Mouse (Mus musculus) intestine, postnatal 0 days (tissue): ENCODE measurements around the gene Gapvd1. TPM values are rescaled to one million over a fixed set of nuclear protein-coding genes. Genes with fewer than 3 reads are reported as not detected.

Source experiments
- ATAC-seq: fragments of 200-750 bp; cut with Nextera tagmentation; 2 replicates; pipeline ENCODE4 v1.8.0; 2017; ENCODE audit warnings: mild to moderate bottlenecking, moderate TSS enrichment, moderate library complexity
- H3K27ac ChIP-seq: fragments of 300-500 bp; sonication (generic); 2 replicates; pipeline ENCODE4 v1.5.1; 2014; ENCODE audit warnings: mild to moderate bottlenecking, low read depth, low read length, moderate library complexity
- H3K27me3 ChIP-seq: fragments of 300-500 bp; sonication (generic); replicated peaks from 2 replicates; pipeline ENCODE4 v1.6.1; 2014; ENCODE audit warnings: low read length, mixed read lengths; ENCODE audit not compliant: control insufficient read depth, insufficient read depth
- H3K36me3 ChIP-seq: fragments of 300-500 bp; sonication (generic); 2 replicates; pipeline ENCODE4 v1.6.1; 2014; ENCODE audit warnings: mild to moderate bottlenecking, moderate library complexity; ENCODE audit not compliant: control insufficient read depth, insufficient read depth
- H3K4me1 ChIP-seq: fragments of 300-500 bp; sonication (generic); replicated peaks from 2 replicates; pipeline ENCODE4 v1.6.1; 2014; ENCODE audit warnings: antibody characterized with exemption, low read length, mixed read lengths; ENCODE audit not compliant: control insufficient read depth, insufficient read depth
- H3K4me2 ChIP-seq: fragments of 300-500 bp; sonication (generic); replicated peaks from 2 replicates; pipeline ENCODE4 v1.6.1; 2014; ENCODE audit warnings: low read depth, mild to moderate bottlenecking, moderate library complexity
- H3K4me3 ChIP-seq: fragments of 300-500 bp; sonication (generic); 2 replicates; pipeline ENCODE4 v1.5.1; 2014; ENCODE audit warnings: low read depth, low read length
- H3K9ac ChIP-seq: fragments of 300-500 bp; sonication (generic); 2 replicates; pipeline ENCODE4 v1.6.1; 2014; ENCODE audit warnings: mild to moderate bottlenecking, low read depth, low read length
- H3K9me3 ChIP-seq: fragments of 300-500 bp; sonication (generic); 2 replicates; pipeline ENCODE4 v1.6.1; 2016; ENCODE audit warnings: mixed run types; ENCODE audit not compliant: control insufficient read depth
- CTCF ChIP-seq: sonication (generic); IDR thresholded peaks from 2 replicates; pipeline ENCODE4 v1.5.1; 2016; ENCODE audit warnings: low read depth, mild to moderate bottlenecking, control low read depth, antibody characterized with exemption, moderate library complexity
- WGBS: fragments of 180-500 bp; shearing (Covaris S2); extraction: QIAGEN DNeasy Blood & Tissue Kit; methylation state at CpG from one replicate; pipeline ENCODE4 v1.1.7; 2014; 5-methylcytosine and 5-hydroxymethylcytosine counted together
- polyA plus RNA-seq: library from polyadenylated mRNA; unstranded; fragments of >200 nt; fragmentation: Nextera tagmentation; extraction: Ambion mirVana; gene quantifications from 2 replicates; pipeline ENCODE4 v1.2.1, GENCODE M21; 2015

The Gapvd1 gene
- polyA plus RNA-seq, 1 experiment from 2014 or later: 31.3 TPM

DNA sequence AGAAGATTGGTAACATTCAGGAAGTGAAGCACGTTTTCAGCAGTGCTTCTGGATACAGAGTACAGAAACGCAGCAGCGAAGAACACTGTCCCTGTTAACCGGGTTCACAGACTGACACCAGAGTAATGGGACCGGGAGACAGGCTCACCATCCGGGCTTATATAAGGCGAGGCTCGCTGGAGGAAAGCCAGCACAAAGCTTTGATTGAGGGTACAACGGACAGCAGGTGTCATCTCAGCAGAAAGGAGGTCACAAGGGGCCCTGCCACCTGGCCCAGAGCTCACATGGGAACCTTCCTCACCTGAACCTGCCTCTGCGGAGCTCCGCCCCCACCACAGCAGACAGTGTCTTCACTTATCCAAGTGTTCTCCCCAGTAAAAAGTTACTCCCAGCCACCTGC is 81.2 kb downstream of the Gapvd1 start:
- Histone ChIP-seq H3K4me1 (no peaks in the 10 kb centered on the region), H3K9me3 (no peaks in the 10 kb centered on the region), H3K27me3 (no peaks in the 10 kb centered on the region), H3K4me3 (no peak overlapping the region), H3K4me2 (no peak overlapping the region), H3K27ac (no peak overlapping the region), H3K9ac (no peak overlapping the region), H3K36me3 (peaks cover 25% of the 10 kb centered on the region)
- no peak for TF ChIP-seq CTCF
- WGBS: 77% methylated on average over 11 of the region's 11 CpGs
- peak; percentile 25 for ATAC-seq

GRCm38 (mm10) chr2:34671385-34672026 is 83.5 kb downstream of the Gapvd1 start:
- Histone ChIP-seq H3K9me3 (no peaks in the 10 kb centered on the region), H3K4me3 (peak overlapping the region; percentile 49), H3K4me1 (0 out of 2 replicates have a peak, but pooled peaks cover 4% of the 10 kb centered on the region), H3K27me3 (no peaks in the 10 kb centered on the region), H3K4me2 (peak overlapping the region; percentile 83), H3K9ac (peak overlapping the region; percentile 50), H3K36me3 (0 out of 2 replicates have a peak, but pooled peaks cover 6% of the 10 kb centered on the region), H3K27ac (no peak overlapping the region)
- TF ChIP-seq CTCF: peak; percentile 77
- WGBS: 24% methylated on average over 31 of the region's 31 CpGs
- ATAC-seq: peak; percentile 47

DNA sequence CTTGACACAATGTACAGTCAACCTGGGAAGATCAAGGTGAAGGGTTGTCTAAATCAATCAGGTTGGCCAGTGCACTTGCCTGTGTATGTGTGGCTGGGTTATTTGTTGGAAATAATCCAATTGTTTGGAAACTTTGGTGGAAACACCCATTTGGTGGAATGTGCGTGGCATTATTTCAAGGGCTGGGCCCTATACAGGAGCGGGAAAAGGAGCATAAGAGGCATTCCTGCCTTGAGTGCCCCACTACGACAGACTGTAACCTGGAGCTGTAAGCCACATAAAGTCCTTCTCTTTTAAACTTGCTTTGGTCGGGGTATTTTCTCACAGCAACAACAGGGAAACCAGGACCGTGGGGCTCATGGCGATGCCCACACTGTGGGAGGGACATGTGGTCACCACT is 84.6 kb downstream of the Gapvd1 start:
- TF ChIP-seq CTCF: no peak

GRCm38 (mm10) chr2:34669203-34669746 is 85.8 kb downstream of the Gapvd1 start:
- H3K9ac ChIP-seq: no peak overlapping the region
- H3K27ac ChIP-seq: no peak overlapping the region
- 0 out of 2 replicates have a peak, but pooled peaks cover 4% of the 10 kb centered on the region for H3K4me1 ChIP-seq
- WGBS: 47% methylated on average over 8 of the region's 8 CpGs
- H3K27me3 ChIP-seq: no peaks in the 10 kb centered on the region
- no peak for TF ChIP-seq CTCF
- no peak for ATAC-seq
- no peaks in the 10 kb centered on the region for H3K36me3 ChIP-seq
- H3K4me3 ChIP-seq: no peak overlapping the region
- H3K9me3 ChIP-seq: no peaks in the 10 kb centered on the region
- no peak overlapping the region for H3K4me2 ChIP-seq

More for the DNA sequence above, 84.6 kb downstream of the Gapvd1 start:
- ATAC-seq: no peak
- 86% methylated on average over 6 of the region's 6 CpGs for WGBS
- Histone ChIP-seq H3K9me3 (no peaks in the 10 kb centered on the region), H3K4me3 (no peak overlapping the region), H3K27ac (no peak overlapping the region), H3K4me1 (0 out of 2 replicates have a peak, but pooled peaks cover 4% of the 10 kb centered on the region), H3K9ac (no peak overlapping the region), H3K36me3 (0 out of 2 replicates have a peak, but pooled peaks cover under 1% of the 10 kb centered on the region), H3K27me3 (no peaks in the 10 kb centered on the region), H3K4me2 (no peak overlapping the region)

DNA sequence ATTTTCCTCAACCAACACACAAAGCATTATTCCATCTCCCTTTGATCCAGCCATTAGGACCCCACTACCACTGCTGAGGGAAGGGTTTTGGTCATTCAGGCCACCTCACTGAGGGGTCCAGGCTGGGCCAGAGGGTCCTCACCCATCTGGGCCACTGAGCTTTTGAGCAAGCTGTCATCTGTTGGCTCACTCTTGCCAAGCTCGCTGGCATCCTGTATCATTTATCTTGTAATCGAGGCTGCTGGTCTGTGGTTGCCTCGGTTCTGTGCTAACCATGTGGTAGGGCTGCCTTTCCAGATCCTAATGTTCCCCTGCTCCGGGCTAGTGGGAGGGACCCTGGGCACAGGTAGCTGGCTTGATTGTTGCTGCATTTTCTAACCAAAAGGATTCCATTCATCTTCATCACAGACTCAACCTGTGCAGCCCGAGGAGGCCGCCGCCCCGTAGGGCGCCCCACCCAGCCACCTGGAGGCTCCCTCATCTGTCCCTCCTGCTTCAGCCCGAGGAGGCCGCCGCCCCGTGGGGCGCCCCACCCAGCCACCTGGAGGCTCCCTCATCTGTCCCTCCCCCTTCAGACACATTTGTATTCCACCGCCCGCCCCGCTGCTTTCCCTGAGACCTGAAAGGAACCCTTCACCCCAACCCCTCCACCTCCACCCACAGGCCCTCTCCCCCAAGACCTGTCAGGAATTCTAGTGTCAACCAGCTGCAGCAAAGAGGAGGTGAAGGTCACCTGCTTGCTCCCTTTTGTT is 86.4 kb downstream of the Gapvd1 start:
- H3K4me3 ChIP-seq: no peak overlapping the region
- TF ChIP-seq CTCF: no peak
- H3K27ac ChIP-seq: no peak overlapping the region; the same call in 1 of the 2 replicates
- no peaks in the 10 kb centered on the region for H3K27me3 ChIP-seq
- H3K9ac ChIP-seq: no peak overlapping the region
- ATAC-seq: 0 out of 2 replicates have a peak, but pooled peaks have one; percentile 48
- H3K4me2 ChIP-seq: peak overlapping the region; percentile 27; the same call in 1 of the 2 replicates
- H3K36me3 ChIP-seq: no peaks in the 10 kb centered on the region
- H3K4me1 ChIP-seq: 0 out of 2 replicates have a peak, but pooled peaks cover 4% of the 10 kb centered on the region
- 26% methylated on average over 17 of the region's 17 CpGs for WGBS
- no peaks in the 10 kb centered on the region for H3K9me3 ChIP-seq

DNA sequence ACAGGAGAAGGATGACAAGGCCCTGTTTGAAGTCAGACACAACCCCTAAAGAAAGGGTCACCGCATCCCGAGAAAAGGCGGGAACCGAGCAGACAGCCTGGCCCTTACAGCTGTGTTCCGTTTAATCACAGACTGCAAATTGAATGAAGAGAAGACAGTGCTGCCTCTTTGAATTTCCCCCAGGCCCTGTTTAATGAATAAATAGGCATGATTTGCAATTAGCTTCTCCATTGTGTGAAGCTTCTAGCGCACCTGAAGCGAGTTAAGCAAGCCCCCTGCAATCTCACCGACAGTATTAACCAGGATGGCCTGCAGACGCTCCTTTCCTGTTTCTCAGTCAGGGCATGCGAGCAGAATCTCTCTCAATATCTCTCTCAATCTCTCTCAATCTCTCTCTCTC is 87.2 kb downstream of the Gapvd1 start:
- Histone ChIP-seq H3K4me3 (no peak overlapping the region), H3K4me1 (0 out of 2 replicates have a peak, but pooled peaks cover 4% of the 10 kb centered on the region), H3K4me2 (no peak overlapping the region), H3K27me3 (no peaks in the 10 kb centered on the region), H3K36me3 (no peaks in the 10 kb centered on the region), H3K27ac (no peak overlapping the region), H3K9ac (no peak overlapping the region), H3K9me3 (no peaks in the 10 kb centered on the region)
- WGBS: 48% methylated on average over 10 of the region's 10 CpGs
- TF ChIP-seq CTCF: no peak
- no peak for ATAC-seq
